Mouse (Mus musculus): ENCODE measurements around the gene Tbc1d8. TPM values are rescaled to one million over a fixed set of nuclear protein-coding genes. Genes with fewer than 3 reads are reported as not detected.

The Tbc1d8 gene
- total RNA-seq, 2 experiments from 2014 or later, result 10.9 to 12.7 TPM

GRCm38 (mm10) chr1:39393217-39393867 lies 85.2 kb downstream of the Tbc1d8 start:
- no peak for DNase-seq

GRCm38 (mm10) chr1:39392189-39392588 lies 86.4 kb downstream of the Tbc1d8 start:
- peak; percentile 70 to 79 for DNase-seq

- no peak for DNase-seq
These were observed 86.9 kb downstream of the Tbc1d8 start for GRCm38 (mm10) chr1:39391652-39392051.

- no peak for DNase-seq
These were observed 89.2 kb downstream of the Tbc1d8 start for GRCm38 (mm10) chr1:39389338-39389737.

- no peak for DNase-seq
These were observed 90.4 kb downstream of the Tbc1d8 start for GRCm38 (mm10) chr1:39388163-39388562.

DNA sequence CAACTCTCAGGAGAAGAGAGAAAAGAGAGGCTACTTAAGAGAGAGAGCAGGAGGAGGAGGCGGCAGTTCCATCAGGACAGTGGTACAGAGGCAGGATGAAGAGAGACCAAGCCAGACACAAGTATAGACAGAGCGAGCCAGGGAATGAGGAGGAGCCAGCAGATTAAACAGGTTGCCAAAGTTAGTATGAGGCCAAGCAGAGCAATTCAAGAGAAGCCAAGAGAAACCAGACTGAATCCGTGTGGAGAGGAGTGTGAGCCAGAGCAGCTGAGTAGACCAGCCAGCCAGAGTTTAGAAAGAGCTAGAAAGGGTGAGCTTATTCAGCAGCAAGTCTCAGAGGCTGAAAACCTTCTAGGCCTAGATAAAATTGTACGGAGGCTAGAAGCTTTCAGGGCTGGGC lies 91.1 kb downstream of the Tbc1d8 start:
- DNase-seq, result no peak

DNA sequence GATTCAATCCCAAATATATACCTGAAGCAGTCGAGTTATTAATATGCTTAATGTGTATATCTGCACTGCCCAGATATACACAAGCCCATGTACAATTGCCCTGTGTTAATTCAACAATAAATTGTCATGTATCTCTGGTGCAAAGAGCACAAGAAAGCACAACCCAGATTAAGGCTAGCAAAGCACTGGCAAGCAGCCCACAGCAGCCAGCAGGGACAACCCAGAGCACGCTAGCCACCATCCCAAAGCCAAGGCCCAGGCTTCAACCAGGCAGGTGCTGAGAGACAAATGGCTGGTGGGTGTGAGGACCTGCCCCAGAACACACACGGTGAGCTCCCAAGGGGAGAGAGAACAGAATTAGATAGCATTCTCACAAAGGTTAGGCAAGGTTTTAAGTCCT lies 92.1 kb downstream of the Tbc1d8 start:
- no peak for DNase-seq

DNA sequence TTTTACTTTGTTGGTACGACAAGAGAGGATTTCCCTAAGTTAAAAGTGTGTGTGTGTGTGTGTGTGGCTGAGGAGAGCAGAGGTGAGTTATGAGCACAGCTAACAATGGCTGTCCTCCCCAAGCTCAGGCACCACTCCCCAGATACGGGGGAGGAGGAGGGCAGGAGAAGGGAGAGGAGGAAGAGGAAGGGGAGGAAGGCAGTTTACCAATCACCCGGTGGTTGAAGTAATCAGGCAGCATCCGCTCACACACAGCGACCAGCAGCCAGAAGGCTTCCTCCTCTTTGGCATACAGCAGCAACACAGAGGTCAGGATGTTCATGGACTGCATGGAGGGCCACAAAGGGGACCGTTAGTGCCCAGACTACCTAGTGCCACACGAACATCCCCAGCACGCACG lies 93.6 kb downstream of the Tbc1d8 start:
- DNase-seq, result no peak

- no peak for DNase-seq
These were observed 97.5 kb downstream of the Tbc1d8 start for GRCm38 (mm10) chr1:39381017-39381416.

GRCm38 (mm10) chr1:39379021-39379420 lies 99.5 kb downstream of the Tbc1d8 start:
- no peak for DNase-seq

GRCm38 (mm10) chr1:39378540-39378939 lies 100.0 kb downstream of the Tbc1d8 start:
- no peak for DNase-seq

GRCm38 (mm10) chr1:39376726-39377240 lies 101.8 kb downstream of the Tbc1d8 start:
- no peak for DNase-seq

DNA sequence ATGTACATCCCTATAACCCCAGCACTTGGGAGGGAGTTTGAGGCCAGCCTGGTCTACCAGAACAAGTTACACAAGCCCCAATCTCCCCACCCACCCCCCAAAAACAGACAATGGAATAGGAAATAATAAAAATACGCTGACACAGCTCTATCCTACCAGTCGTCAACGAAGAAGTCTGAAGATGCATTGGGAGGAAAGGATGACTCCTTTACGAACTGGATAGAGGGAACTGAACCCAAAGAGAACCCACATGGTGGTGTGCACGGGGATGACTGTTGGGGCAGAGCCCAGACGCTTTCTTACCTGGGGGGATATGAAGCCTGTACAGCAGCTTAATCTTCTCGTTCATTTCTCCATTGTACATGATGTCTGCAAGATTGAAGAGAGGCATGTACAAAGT lies 102.4 kb downstream of the Tbc1d8 start:
- DNase-seq, result no peak

DNA sequence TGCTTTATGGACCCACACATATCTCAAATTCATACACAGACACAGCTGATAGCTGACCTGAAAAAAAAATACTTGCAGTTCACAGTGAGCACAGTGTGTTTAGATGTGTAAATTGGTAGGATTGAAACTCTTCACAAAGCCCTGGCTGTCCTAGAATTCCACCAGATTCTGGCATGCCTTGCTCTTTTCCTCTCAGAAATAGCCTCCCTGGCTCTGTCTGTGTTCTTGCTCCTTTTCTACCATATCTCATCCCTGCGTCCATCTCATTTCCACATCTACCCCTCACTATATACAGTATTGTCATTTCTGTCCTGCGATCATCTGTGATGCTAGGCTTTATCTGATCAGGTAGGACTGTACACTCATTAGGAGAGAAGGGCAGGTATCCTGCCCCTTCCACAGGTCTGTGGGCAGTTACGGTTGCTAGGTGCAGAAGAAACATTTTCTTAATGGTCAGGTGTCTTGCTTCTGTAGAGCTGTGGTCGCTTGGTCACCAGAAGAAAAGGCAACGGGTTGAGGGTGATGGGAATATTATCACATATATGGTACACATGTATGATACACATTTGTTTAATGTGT lies 104.2 kb downstream of the Tbc1d8 start:
- no peak for DNase-seq

DNA sequence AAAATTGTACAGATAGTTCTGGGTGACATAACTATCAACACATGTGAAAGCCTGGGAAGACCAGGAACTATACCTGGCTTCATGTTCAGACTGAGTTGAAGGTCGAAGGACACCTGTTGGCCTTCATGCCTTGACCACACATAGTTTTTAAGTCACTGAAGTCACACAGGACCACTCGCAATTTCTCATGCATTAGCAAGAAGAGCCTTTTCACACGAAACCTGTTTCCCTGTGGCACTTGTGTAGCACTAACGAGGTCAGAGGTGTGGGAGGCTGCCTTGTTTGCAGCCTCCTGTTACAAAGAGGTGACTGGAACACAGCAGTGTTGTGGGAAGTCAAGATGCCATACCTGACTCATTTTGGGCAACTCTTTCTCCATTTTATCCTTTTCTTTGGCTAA lies 105.2 kb downstream of the Tbc1d8 start:
- no peak for DNase-seq

GRCm38 (mm10) chr1:39372220-39372843 lies 106.2 kb downstream of the Tbc1d8 start:
- no peak for DNase-seq

DNA sequence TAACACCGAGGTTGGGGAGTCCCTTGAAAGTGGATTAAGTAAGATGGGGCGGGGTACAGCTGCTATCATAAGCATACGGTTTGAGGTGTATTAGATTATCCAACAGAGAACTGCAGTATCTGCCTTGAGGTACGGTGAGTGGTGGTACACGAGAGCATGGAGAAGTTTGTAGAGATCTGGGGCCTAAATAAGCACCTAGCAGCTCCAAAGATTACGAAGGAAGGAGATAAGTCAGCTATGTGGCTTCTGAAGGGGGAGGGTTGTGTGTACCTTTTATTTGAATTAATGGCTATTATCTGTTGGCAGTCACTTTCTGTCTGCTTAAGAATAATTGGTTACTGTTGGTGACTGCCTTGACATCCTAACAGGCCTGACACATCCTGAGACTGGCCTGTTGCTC lies 108.1 kb downstream of the Tbc1d8 start:
- DNase-seq, result no peak

- no peak for DNase-seq
These were observed 110.2 kb downstream of the Tbc1d8 start for GRCm38 (mm10) chr1:39368267-39368841.

DNA sequence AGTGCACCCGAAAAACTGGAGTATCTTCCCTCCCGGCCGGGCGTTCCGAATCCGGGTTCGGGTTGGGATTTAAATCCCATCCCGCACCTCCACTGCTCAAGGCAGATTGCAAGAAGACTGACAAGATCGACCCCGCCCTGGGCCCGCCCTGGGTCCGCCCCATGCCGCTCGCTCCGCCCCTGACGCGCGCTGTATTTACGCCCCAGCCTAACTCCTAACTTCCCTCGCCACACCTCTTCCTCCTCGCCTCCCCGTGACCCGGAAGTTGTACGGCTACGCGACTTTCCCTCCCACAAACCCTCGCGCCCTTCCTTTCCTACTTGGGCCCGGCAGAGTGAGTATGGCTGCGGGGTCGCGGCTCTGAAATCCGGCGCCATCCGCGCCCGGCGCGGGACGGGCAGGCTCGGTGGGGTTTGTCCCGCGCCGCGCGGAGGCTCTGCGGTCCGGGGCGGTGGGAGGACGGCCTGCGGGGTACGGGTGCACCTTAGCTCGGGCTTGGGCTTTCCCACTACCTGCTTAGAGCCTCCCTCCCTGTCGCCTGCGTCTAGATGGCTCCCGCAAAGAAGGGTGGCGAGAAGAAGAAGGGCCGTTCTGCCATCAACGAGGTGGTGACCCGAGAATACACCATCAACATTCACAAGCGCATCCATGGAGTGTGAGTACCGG lies 110.8 kb downstream of the Tbc1d8 start, which contains the start of gene Rpl31:
TSS of gene Rpl31 (plus strand) at position 242 of the 666 bp plus-strand sequence.
- peak; percentile 98 for DNase-seq

- DNase-seq, result no peak
These were observed 111.5 kb downstream of the Tbc1d8 start for GRCm38 (mm10) chr1:39367045-39367444.

GRCm38 (mm10) chr1:39365562-39365961 lies 113.0 kb downstream of the Tbc1d8 start:
- DNase-seq, result no peak

- no peak for DNase-seq
These were observed 116.1 kb downstream of the Tbc1d8 start for GRCm38 (mm10) chr1:39362515-39362893.
